Mouse (Mus musculus) MEL (cell line): ENCODE results near the gene Gapt. TPM values are rescaled to one million over a fixed set of nuclear protein-coding genes. Genes with fewer than 3 reads are reported as not detected.
A peak's percentile ranks its signal among the peaks of the same experiment; 100 is the strongest.
"Not testable (repeated sequence)": the region's sequence is repeated elsewhere in the genome, so short reads cannot be mapped to it uniquely, and the experiment has no call there.

Experiments
- DNase-seq: peaks from one replicate; pipeline ENCODE4 v3.0.0; 2011; ENCODE audit warnings: low read depth, low spot score
- H3K27ac ChIP-seq: 2 replicates; pipeline ENCODE4 v1.5.1; 2012; ENCODE audit warnings: low read depth, mild to moderate bottlenecking, control low read depth, low read length, moderate library complexity; ENCODE audit not compliant: control insufficient read depth
- H3K27me3 ChIP-seq, 2 experiments: fragments of 150-350 bp in 1 of 2; sonication (generic) in 1 of 2; 2 replicates each; pipeline ENCODE4 v1.6.1; 2012; ENCODE audit warnings: low read length in 2 of 2, mild to moderate bottlenecking in 2 of 2, improper control_type of control experiment in 1 of 2, moderate library complexity in 1 of 2; ENCODE audit not compliant: insufficient read depth in 2 of 2, control insufficient read depth in 1 of 2
- H3K36me3 ChIP-seq, 2 experiments: 2 replicates each; pipeline ENCODE4 v1.6.1; 2012 to 2014; ENCODE audit warnings: low read length in 2 of 2, improper control_type of control experiment in 1 of 2, inconsistent platforms in 1 of 2, mild to moderate bottlenecking in 1 of 2; ENCODE audit not compliant: insufficient read depth in 2 of 2, control insufficient read depth in 1 of 2
- H3K4me1 ChIP-seq, 2 experiments: fragments of 150-350 bp in 1 of 2; sonication (generic) in 1 of 2; 2 replicates each; pipeline ENCODE4 v1.6.1; 2012; ENCODE audit warnings: low read length in 2 of 2, improper control_type of control experiment in 1 of 2, mild to moderate bottlenecking in 1 of 2; ENCODE audit not compliant: insufficient read depth in 2 of 2, control insufficient read depth in 1 of 2
- H3K4me3 ChIP-seq, 2 experiments: fragments of 150-350 bp in 1 of 2; sonication (generic) in 1 of 2; 2 replicates each; pipeline ENCODE4 v1.5.1; 2012; ENCODE audit warnings: low read depth in 2 of 2, low read length in 2 of 2, mild to moderate bottlenecking in 2 of 2, moderate library complexity in 2 of 2, control low read depth in 1 of 2, improper control_type of control experiment in 1 of 2; ENCODE audit not compliant: control insufficient read depth in 1 of 2, insufficient read depth in 1 of 2
- H3K79me2 ChIP-seq: 2 replicates; pipeline ENCODE4 v1.6.1; 2012; ENCODE audit warnings: mild to moderate bottlenecking, low read length, moderate library complexity; ENCODE audit not compliant: control insufficient read depth, poor library complexity, insufficient read depth
- H3K9ac ChIP-seq: 2 replicates; pipeline ENCODE4 v1.6.1; 2012; ENCODE audit warnings: low read depth, mild to moderate bottlenecking, control low read depth, low read length, moderate library complexity; ENCODE audit not compliant: control insufficient read depth, poor library complexity, severe bottlenecking
- H3K9me3 ChIP-seq: fragments of 150-350 bp; sonication (generic); replicated peaks from 2 replicates; pipeline ENCODE4 v1.6.1; 2012; ENCODE audit warnings: mild to moderate bottlenecking, low read length, improper control_type of control experiment, moderate library complexity; ENCODE audit not compliant: insufficient read depth
- BHLHE40 ChIP-seq: IDR thresholded peaks from 2 replicates; pipeline ENCODE4 v1.6.1; 2012; ENCODE audit warnings: low read depth, mild to moderate bottlenecking, inconsistent platforms, low read length, improper control_type of control experiment, borderline replicate concordance
- CHD2 ChIP-seq: IDR thresholded peaks from 2 replicates; pipeline ENCODE4 v1.6.1; 2011; ENCODE audit warnings: low read length, improper control_type of control experiment
- CTCF ChIP-seq, 3 experiments: IDR thresholded peaks in 2 of 3; conservative IDR thresholded peaks in 1 of 3; 2 replicates each; pipeline ENCODE4 v1.5.1; 2011 to 2012; ENCODE audit warnings: low read length in 3 of 3, low read depth in 2 of 3, mild to moderate bottlenecking in 2 of 3, improper control_type of control experiment in 1 of 3, inconsistent platforms in 1 of 3, mixed read lengths in 1 of 3, moderate library complexity in 1 of 3; ENCODE audit not compliant: control insufficient read depth in 1 of 3, insufficient read depth in 1 of 3, poor library complexity in 1 of 3, severe bottlenecking in 1 of 3
- ELF1 ChIP-seq: IDR thresholded peaks from 2 replicates; pipeline ENCODE4 v1.6.1; 2014; ENCODE audit warnings: low read depth, mild to moderate bottlenecking, inconsistent platforms, low read length, improper control_type of control experiment, moderate library complexity
- EP300 ChIP-seq, 2 experiments: IDR thresholded peaks; 2 replicates each; pipeline ENCODE4 v1.6.1; 2011; ENCODE audit warnings: improper control_type of control experiment in 2 of 2, low read length in 2 of 2, low read depth in 1 of 2, mild to moderate bottlenecking in 1 of 2
- ETS1 ChIP-seq: IDR thresholded peaks from 2 replicates; pipeline ENCODE4 v1.6.1; 2012; ENCODE audit warnings: low read depth, mild to moderate bottlenecking, inconsistent platforms, low read length, improper control_type of control experiment, moderate library complexity
- GABPA ChIP-seq: IDR thresholded peaks from 2 replicates; pipeline ENCODE4 v1.6.1; 2012; ENCODE audit warnings: low read depth, mild to moderate bottlenecking, inconsistent platforms, low read length, improper control_type of control experiment, moderate library complexity
- GATA1 ChIP-seq: IDR thresholded peaks from 2 replicates; pipeline ENCODE4 v1.6.1; 2011; ENCODE audit warnings: low read depth, low read length, improper control_type of control experiment
- JUND ChIP-seq: IDR thresholded peaks from 2 replicates; pipeline ENCODE4 v1.6.1; 2011; ENCODE audit warnings: low read depth, mild to moderate bottlenecking, improper control_type of control experiment, low read length
- KAT2A ChIP-seq: conservative IDR thresholded peaks from 2 replicates; pipeline ENCODE4 v1.6.1; 2012; ENCODE audit warnings: low read depth, low read length, improper control_type of control experiment, inconsistent platforms
- MAFK ChIP-seq: IDR thresholded peaks from 2 replicates; pipeline ENCODE4 v1.6.1; 2011; ENCODE audit warnings: low read depth, mild to moderate bottlenecking, low read length, improper control_type of control experiment, borderline replicate concordance
- MAZ ChIP-seq: IDR thresholded peaks from 2 replicates; pipeline ENCODE4 v1.6.1; 2012; ENCODE audit warnings: low read depth, mild to moderate bottlenecking, inconsistent platforms, low read length, improper control_type of control experiment
- MEF2A ChIP-seq: IDR thresholded peaks from 2 replicates; pipeline ENCODE4 v1.6.1; 2014; ENCODE audit warnings: low read depth, mild to moderate bottlenecking, inconsistent platforms, low read length, improper control_type of control experiment; ENCODE audit not compliant: poor library complexity, insufficient replicate concordance, severe bottlenecking; ENCODE audit errors: extremely low read depth
- MYB ChIP-seq: IDR thresholded peaks from 2 replicates; pipeline ENCODE4 v1.6.1; 2011; ENCODE audit warnings: mild to moderate bottlenecking, low read depth, low read length, improper control_type of control experiment
- MYC ChIP-seq: IDR thresholded peaks from 2 replicates; pipeline ENCODE4 v1.6.1; 2011; ENCODE audit warnings: low read depth, mild to moderate bottlenecking, low read length, improper control_type of control experiment, moderate library complexity
- NRF1 ChIP-seq: IDR thresholded peaks from 2 replicates; pipeline ENCODE4 v1.6.1; 2014; ENCODE audit warnings: low read depth, mild to moderate bottlenecking, inconsistent platforms, low read length, improper control_type of control experiment, moderate library complexity; ENCODE audit not compliant: poor library complexity, insufficient read depth, severe bottlenecking
- POLR2A ChIP-seq, 2 experiments: IDR thresholded peaks; 2 replicates each; pipeline ENCODE4 v1.6.1; 2011 to 2012; ENCODE audit warnings: low read length in 2 of 2, mild to moderate bottlenecking in 2 of 2, control low read depth in 1 of 2, improper control_type of control experiment in 1 of 2, low read depth in 1 of 2, moderate library complexity in 1 of 2; ENCODE audit not compliant: control insufficient read depth in 1 of 2, insufficient read depth in 1 of 2, poor library complexity in 1 of 2
- RAD21 ChIP-seq: IDR thresholded peaks from 2 replicates; pipeline ENCODE4 v1.6.1; 2011; ENCODE audit warnings: mild to moderate bottlenecking, low read depth, low read length, improper control_type of control experiment
- RCOR1 ChIP-seq: IDR thresholded peaks from 2 replicates; pipeline ENCODE4 v1.6.1; 2012; ENCODE audit warnings: low read depth, mild to moderate bottlenecking, inconsistent platforms, low read length, improper control_type of control experiment
- SIN3A ChIP-seq: IDR thresholded peaks from 2 replicates; pipeline ENCODE4 v1.6.1; 2012; ENCODE audit warnings: low read length, improper control_type of control experiment, inconsistent platforms
- SMC3 ChIP-seq: IDR thresholded peaks from 2 replicates; pipeline ENCODE4 v1.6.1; 2011; ENCODE audit warnings: low read depth, low read length, improper control_type of control experiment
- TAL1 ChIP-seq: IDR thresholded peaks from 2 replicates; pipeline ENCODE4 v1.6.1; 2012; ENCODE audit warnings: mild to moderate bottlenecking, inconsistent platforms, low read length, moderate library complexity, mixed read lengths
- TBP ChIP-seq: IDR thresholded peaks from 2 replicates; pipeline ENCODE4 v1.8.0; 2011; ENCODE audit warnings: low read depth, low read length, improper control_type of control experiment
- UBTF ChIP-seq: IDR thresholded peaks from 2 replicates; pipeline ENCODE4 v1.6.1; 2012; ENCODE audit warnings: low read depth, mild to moderate bottlenecking, inconsistent platforms, low read length, improper control_type of control experiment, moderate library complexity, borderline replicate concordance; ENCODE audit not compliant: insufficient read depth
- USF1 ChIP-seq: IDR thresholded peaks from 2 replicates; pipeline ENCODE4 v1.6.1; 2014; ENCODE audit warnings: low read depth, mild to moderate bottlenecking, inconsistent platforms, low read length, improper control_type of control experiment, moderate library complexity
- USF2 ChIP-seq, 2 experiments: IDR thresholded peaks; 2 replicates each; pipeline ENCODE4 v1.6.1; 2011 to 2012; ENCODE audit warnings: improper control_type of control experiment in 2 of 2, low read length in 2 of 2, borderline replicate concordance in 1 of 2, inconsistent platforms in 1 of 2, low read depth in 1 of 2, mild to moderate bottlenecking in 1 of 2; ENCODE audit not compliant: insufficient read depth in 1 of 2
- ZC3H11A ChIP-seq: IDR thresholded peaks from 2 replicates; pipeline ENCODE4 v1.6.1; 2012; ENCODE audit warnings: low read depth, mild to moderate bottlenecking, inconsistent platforms, low read length, improper control_type of control experiment
- ZKSCAN1 ChIP-seq: IDR thresholded peaks from 2 replicates; pipeline ENCODE4 v1.6.1; 2012; ENCODE audit warnings: low read depth, mild to moderate bottlenecking, inconsistent platforms, low read length, improper control_type of control experiment, moderate library complexity
- ZMIZ1 ChIP-seq: IDR thresholded peaks from 2 replicates; pipeline ENCODE4 v1.6.1; 2012; ENCODE audit warnings: low read depth, mild to moderate bottlenecking, inconsistent platforms, low read length, improper control_type of control experiment, moderate library complexity
- polyA plus RNA-seq, 2 experiments: library from polyadenylated mRNA; stranded (reverse) in 1 of 2; unstranded in 1 of 2; fragments of >175 nt in 1 of 2; fragments of >200 nt in 1 of 2; gene quantifications; 2 replicates each; pipeline versions ENCODE4 v1.2.1 to v1.2.4; 2012; ENCODE audit warnings: low replicate concordance in 2 of 2, low read depth in 1 of 2; ENCODE audit not compliant: insufficient read length in 2 of 2, insufficient read depth in 1 of 2, missing spikeins in 1 of 2
- total RNA-seq: library from RNA; depleted of rRNA; stranded (reverse); fragments of 300-350 nt; gene quantifications from 2 replicates; pipeline ENCODE4 v1.2.3, GENCODE M21; 2012

The Gapt gene
- total and polyA plus RNA-seq, 3 experiments: 0.07 to 0.12 TPM; not detected in 1

DNA sequence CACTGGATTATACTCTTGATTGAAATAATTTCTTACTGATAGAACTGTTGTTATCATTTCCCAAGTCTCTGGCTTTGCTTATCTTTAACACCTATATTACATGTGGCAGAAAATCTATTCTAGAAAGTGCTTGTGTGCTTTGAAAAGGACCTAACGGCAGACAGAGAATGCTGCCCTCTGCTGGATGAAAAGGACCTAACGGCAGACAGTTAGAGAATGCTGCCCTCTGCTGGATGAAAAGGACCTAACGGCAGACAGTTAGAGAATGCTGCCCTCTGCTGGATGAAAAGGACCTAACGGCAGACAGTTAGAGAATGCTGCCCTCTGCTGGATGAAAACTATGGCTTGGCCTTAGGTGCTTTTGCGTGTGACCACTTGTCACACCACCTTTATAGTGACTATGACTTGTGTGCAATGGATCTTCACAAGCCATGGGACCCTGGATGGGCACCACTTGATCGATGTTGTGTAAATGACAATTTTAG, 11.6 kb upstream of the Gapt start:
- DNase-seq: peak; percentile 60
- TF ChIP-seq ZC3H11A (peak; percentile 86), RAD21 (peak; percentile 79), CTCF (IDR thresholded peaks at IDR 0.05 in 2 of 3, conservative IDR thresholded peaks at IDR 0.05 in 1 of 3; ENCODE audit: control insufficient read depth in 1 of 3, insufficient read depth in 1 of 3, low read depth in 2 of 3, low read length in 3 of 3, poor library complexity in 1 of 3, severe bottlenecking in 1 of 3) (peak; percentile 53 to 88 (median 82)), JUND (peak; percentile 56; the same call in 1 of the 2 replicates), SMC3 (peak; percentile 91)

DNA sequence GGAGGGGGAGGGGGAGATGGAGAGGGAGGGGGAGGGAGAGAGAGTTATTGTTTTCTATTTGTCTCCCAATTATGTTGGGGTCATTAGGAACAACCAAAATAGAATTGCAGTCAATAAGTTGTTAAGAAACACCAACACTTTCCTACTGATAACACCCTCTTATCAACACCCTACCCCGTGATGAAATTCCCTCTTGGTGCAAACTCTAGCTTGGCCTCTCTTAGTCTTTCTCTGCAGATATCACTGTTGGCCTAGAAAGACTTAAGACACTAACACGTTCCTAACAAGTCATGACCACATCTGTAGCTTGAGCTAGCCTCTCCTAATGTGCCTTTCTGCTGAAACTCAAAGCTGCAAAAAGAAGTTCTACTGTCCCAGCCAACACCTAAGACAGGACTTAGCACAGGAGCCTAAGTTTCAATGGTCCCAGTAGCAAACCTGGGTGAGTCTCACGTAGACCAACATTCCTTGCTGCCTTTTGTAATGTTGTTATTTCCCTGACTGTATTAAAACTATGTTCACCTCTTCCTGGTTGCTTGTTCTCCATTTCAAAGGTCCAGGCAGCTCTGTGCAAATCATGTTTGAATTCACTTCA, 11.1 kb upstream of the Gapt start:
- H3K4me3 ChIP-seq: no peak overlapping the region
- H3K27me3 ChIP-seq: no peaks in the 10 kb centered on the region
- peak; percentile 32 for DNase-seq
- no peaks in the 10 kb centered on the region for H3K79me2 ChIP-seq
- peaks cover 0 to 2% of the 10 kb centered on the region in 2 experiments; a peak in 2 of 4 replicates for H3K36me3 ChIP-seq
- 0 out of 2 replicates have a peak overlapping the region, but pooled peaks have one; percentile 27 for H3K27ac ChIP-seq
- H3K9me3 ChIP-seq: no peaks in the 10 kb centered on the region
- no peak overlapping the region for H3K9ac ChIP-seq
- peaks cover 3 to 10% of the 10 kb centered on the region in 2 experiments for H3K4me1 ChIP-seq
- TF ChIP-seq TBP: no peak
- no peak for TF ChIP-seq MYC
- TF ChIP-seq BHLHE40: 0 out of 2 replicates have a peak, but pooled peaks have one; percentile 31
- TF ChIP-seq JUND: no peak
- no peak for TF ChIP-seq MAFK
- TF ChIP-seq USF2 (IDR thresholded peaks at IDR 0.05; ENCODE audit: borderline replicate concordance in 1 of 2, insufficient read depth in 1 of 2, low read depth in 1 of 2, low read length in 2 of 2): no peak
- no peak for TF ChIP-seq POLR2A (IDR thresholded peaks at IDR 0.05; ENCODE audit: control insufficient read depth in 1 of 2, insufficient read depth in 1 of 2, low read depth in 1 of 2, low read length in 2 of 2, poor library complexity in 1 of 2)
- no peak for TF ChIP-seq NRF1
- TF ChIP-seq TAL1: no peak
- no peak for TF ChIP-seq GABPA
- no peak for TF ChIP-seq MAZ
- peak; percentile 36; the same call in 1 of the 2 replicates for TF ChIP-seq GATA1
- TF ChIP-seq CTCF (IDR thresholded peaks at IDR 0.05 in 2 of 3, conservative IDR thresholded peaks at IDR 0.05 in 1 of 3; ENCODE audit: control insufficient read depth in 1 of 3, insufficient read depth in 1 of 3, low read depth in 2 of 3, low read length in 3 of 3, poor library complexity in 1 of 3, severe bottlenecking in 1 of 3): no peak
- no peak for TF ChIP-seq ZMIZ1
- TF ChIP-seq RCOR1: no peak
- no peak for TF ChIP-seq SIN3A
- no peak for TF ChIP-seq UBTF
- TF ChIP-seq EP300 (IDR thresholded peaks at IDR 0.05; ENCODE audit: low read depth in 1 of 2, low read length in 2 of 2): peak in 1 of 2 experiments; percentile 46; a peak in 1 of 4 replicates
- no peak; the same call in 1 of the 2 replicates for TF ChIP-seq USF1
- no peak for TF ChIP-seq ZC3H11A
- TF ChIP-seq MEF2A: no peak
- peak; percentile 29; the same call in 1 of the 2 replicates for TF ChIP-seq ETS1
- TF ChIP-seq CHD2: no peak
- TF ChIP-seq MYB: no peak
- TF ChIP-seq KAT2A: no peak
- TF ChIP-seq ELF1: no peak
- no peak for TF ChIP-seq ZKSCAN1

More for the DNA sequence above, 11.6 kb upstream of the Gapt start:
- peaks cover 3 to 10% of the 10 kb centered on the region in 2 experiments for H3K4me1 ChIP-seq
- H3K9ac ChIP-seq, H3K79me2 ChIP-seq, H3K27me3 ChIP-seq, H3K27ac ChIP-seq, H3K36me3 ChIP-seq, H3K4me3 ChIP-seq, H3K9me3 ChIP-seq: not testable (repeated sequence)
